Mouse (Mus musculus): ENCODE data around the gene Cpn2.

Cpn2 gene

GRCm38 (mm10) chr16:30280676-30281297 lies 13.5 kb upstream of the Cpn2 start:
- no peak for DNase-seq (ENCODE audit: low read depth, low spot score)

DNA sequence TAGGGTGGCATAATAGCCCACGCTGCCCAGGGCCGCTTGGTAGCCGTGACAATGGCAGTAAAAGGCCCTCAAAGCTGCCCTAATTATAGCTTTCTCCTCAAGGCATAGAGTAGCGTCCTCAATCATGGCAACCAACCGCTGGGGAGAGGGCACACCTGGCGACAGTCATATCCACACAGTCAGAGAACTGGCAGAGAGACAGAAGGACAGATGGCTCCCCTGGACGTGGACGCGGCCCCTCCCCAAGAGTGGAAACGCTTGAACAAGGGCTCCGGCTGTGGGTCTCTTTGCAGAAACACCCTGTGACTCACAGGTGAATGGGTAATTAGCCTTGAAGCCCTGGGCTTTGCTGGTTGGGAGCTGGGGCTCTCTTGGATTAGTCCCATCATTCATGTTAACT lies 11.1 kb upstream of the Cpn2 start:
- DNase-seq (ENCODE audit: low read depth, low spot score), result no peak

- DNase-seq (ENCODE audit: low read depth, low spot score), result no peak
Observed at GRCm38 (mm10) chr16:30275558-30276340, 8.4 kb upstream of the Cpn2 start.

- DNase-seq (ENCODE audit: low read depth, low spot score), result peak; percentile 67
Observed at GRCm38 (mm10) chr16:30273065-30273464, 5.8 kb upstream of the Cpn2 start.

DNA sequence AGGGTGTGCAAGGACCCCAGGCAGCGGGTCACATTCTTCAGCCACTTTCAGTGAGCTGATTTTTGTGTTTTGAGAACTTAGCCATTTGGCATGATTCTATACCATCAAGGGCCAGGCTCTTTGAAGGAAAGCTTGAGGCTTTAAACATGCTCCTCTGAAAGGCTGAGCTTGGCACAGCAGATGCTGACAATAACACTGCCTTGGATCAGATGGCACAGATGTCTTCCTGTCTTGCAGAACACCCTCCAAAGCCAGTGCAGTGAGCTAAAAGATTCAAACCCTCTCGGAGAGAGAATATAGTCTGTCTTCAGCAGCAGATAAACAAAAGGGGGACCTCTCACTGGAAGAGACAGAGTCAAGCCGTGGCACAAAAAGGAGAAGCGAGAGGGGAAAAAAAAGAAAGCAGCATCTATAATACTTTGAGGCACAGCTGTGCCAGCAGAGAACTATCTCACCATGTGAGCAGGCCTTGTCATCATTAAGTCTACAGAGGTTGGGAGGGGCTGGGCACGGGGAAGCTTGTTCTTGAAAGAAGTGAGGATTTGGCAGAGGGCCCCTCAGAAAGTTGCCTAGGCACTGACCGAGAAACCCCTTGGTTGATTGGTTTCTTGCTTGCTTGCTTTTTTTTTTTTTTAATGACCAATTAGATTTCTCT lies 4.8 kb upstream of the Cpn2 start:
- peak; percentile 68 for DNase-seq (ENCODE audit: low read depth, low spot score)

GRCm38 (mm10) chr16:30271223-30271761 lies 4.0 kb upstream of the Cpn2 start:
- no peak for DNase-seq (ENCODE audit: low read depth, low spot score)

- no peak for DNase-seq (ENCODE audit: low read depth, low spot score)
Observed at GRCm38 (mm10) chr16:30266561-30266960, 738 bp downstream of the Cpn2 start.

DNA sequence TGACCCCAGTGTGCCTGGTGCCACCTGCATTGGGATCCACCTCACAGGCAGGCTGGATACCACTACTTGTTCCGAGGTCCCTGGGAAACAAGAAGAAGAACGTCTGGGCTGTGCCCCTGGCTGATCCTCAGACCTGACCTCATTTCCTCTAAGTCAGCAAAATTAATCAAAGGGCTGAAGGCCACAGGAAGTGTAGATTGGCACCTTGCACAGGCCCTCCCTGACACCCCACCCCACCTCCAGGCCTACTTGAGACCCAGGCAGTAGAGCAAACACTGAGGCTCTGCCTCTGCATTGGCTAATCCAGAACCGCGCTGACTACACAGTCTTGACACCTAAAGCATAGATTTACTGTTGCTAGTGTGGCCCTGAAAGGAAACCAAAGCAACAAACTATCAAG lies 1.7 kb downstream of the Cpn2 start:
- no peak for DNase-seq (ENCODE audit: low read depth, low spot score)

- no peak for DNase-seq (ENCODE audit: low read depth, low spot score)
Observed at GRCm38 (mm10) chr16:30263156-30263555, 4.1 kb downstream of the Cpn2 start.

- peak; percentile 79 for DNase-seq (ENCODE audit: low read depth, low spot score)
Observed at GRCm38 (mm10) chr16:30262664-30263063, 4.6 kb downstream of the Cpn2 start.

- DNase-seq (ENCODE audit: low read depth, low spot score), result no peak
Observed at GRCm38 (mm10) chr16:30262157-30262556, 5.1 kb downstream of the Cpn2 start.

DNA sequence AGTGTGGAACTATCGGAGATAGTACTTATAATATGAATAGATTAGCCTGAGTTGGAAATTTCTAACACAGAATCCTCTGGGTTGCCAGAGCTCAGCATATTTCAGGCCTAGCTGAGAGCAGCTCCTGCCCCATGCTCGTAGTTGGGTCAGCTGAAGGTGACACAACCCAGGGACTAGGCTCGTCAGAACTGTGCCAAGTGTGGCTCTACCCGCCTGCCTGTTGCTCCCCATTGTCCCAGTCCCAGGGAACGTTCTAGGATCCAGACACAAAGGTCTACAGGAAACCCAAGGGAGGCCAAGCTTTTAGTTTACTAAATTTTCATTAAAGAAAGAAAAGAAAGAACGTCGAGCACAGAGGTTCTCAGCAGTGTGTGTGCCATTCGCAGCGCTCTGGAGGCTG lies 6.0 kb downstream of the Cpn2 start:
- no peak for DNase-seq (ENCODE audit: low read depth, low spot score)

GRCm38 (mm10) chr16:30260012-30260635 lies 7.2 kb downstream of the Cpn2 start:
- no peak for DNase-seq (ENCODE audit: low read depth, low spot score)

DNA sequence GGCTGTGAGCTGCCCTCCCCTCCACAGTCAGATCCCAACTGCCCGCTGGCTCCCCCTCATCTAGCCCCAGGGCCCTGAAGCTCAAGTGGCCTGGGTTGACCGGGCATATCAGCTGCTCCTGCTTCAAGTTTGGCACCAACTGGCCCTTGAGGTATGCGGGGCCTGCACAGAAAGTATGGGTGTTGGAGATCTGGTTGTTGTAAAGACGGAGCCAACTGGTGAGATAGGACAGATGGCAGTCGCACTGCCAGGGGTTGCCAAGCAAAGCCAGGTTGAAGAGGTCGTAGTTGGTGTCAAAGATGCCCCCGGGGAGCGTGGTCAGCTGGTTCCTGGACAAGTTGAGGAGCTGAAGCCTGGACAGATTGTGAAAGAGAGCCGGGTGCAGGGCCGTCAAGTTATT lies 7.9 kb downstream of the Cpn2 start:
- no peak for DNase-seq (ENCODE audit: low read depth, low spot score)

DNA sequence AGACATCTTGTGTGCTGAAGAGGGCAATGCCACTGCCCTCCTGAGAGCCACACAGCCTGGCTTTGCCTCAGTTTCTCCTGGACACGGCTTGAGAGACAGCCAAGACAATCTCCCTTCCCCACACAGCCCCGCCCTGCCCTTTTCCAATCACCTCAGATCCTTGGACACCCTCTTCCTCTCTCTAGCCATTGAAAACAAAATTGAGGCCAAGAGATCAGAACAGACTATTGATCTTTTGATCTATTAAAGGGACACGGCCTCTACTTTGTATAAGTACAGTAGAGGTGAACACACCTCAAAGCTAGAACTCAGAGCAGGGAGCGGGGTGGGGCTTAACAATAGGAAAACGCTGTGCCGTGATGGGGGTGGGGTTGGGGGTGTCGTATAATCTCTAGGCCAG lies 8.9 kb downstream of the Cpn2 start:
- no peak for DNase-seq (ENCODE audit: low read depth, low spot score)

GRCm38 (mm10) chr16:30257718-30258117 lies 9.6 kb downstream of the Cpn2 start:
- no peak for DNase-seq (ENCODE audit: low read depth, low spot score)

GRCm38 (mm10) chr16:30255061-30255460 lies 12.2 kb downstream of the Cpn2 start:
- DNase-seq (ENCODE audit: low read depth, low spot score), result no peak

- no peak for DNase-seq (ENCODE audit: low read depth, low spot score)
Observed at GRCm38 (mm10) chr16:30253900-30254299, 13.4 kb downstream of the Cpn2 start.

- DNase-seq (ENCODE audit: low read depth, low spot score), result no peak
Observed at GRCm38 (mm10) chr16:30253374-30253773, 13.9 kb downstream of the Cpn2 start.

GRCm38 (mm10) chr16:30252003-30252418 lies 15.3 kb downstream of the Cpn2 start:
- peak; percentile 81 for DNase-seq (ENCODE audit: low read depth, low spot score)

DNA sequence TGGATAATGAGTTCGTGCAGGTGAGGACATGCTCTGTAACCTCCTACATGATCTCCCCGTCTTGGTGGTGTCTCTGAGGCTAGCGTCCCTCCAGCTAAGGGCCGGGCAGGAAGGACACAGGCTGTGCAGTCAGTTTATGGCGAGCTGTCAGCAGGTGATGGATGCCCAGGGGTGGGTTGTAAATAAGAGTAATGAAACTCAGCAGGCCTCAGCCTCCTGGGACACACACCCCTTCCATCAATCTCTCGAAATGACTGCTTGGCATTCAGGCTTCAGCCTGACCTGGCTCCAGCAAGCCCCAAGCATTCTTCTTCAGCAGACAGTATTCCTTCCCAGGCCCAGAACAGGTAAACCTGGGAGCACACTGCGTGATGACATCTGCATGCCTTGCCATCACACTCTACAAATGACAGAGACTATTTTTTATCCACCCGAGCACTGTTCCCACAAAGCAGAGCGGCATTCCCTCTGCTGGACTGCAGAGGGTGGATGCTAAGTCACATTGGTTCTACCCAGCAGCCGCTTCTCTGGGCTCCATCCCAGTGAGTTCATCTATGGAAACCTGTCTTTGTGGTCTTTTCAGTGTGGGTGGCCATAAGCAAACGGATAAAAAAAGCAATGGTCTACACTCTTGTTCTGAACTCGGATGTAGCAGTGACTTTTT lies 23.1 kb downstream of the Cpn2 start:
- DNase-seq (ENCODE audit: low read depth, low spot score), result no peak

- DNase-seq (ENCODE audit: low read depth, low spot score), result no peak
Observed at GRCm38 (mm10) chr16:30241623-30242022, 25.7 kb downstream of the Cpn2 start.

All from brain, adult 2 months (tissue).